Mouse (Mus musculus) lung, adult 2 months (tissue): ENCODE measurements around the gene Apoe.

Source experiments
- CTCF ChIP-seq: fragments of 200-500 bp; IDR thresholded peaks from 2 replicates; pipeline ENCODE4 v1.5.1; 2011; ENCODE audit warnings: mild to moderate bottlenecking, low read length, control low read depth; ENCODE audit not compliant: insufficient read depth
- POLR2A ChIP-seq: fragments of 200-500 bp; IDR thresholded peaks from 2 replicates; pipeline ENCODE4 v1.6.1; 2011; ENCODE audit warnings: low read depth, mild to moderate bottlenecking, control low read depth, low read length, borderline replicate concordance; ENCODE audit errors: extremely low read depth

GRCm38 (mm10) chr7:19682979-19683378, 16.0 kb downstream of the Apoe start:
- TF ChIP-seq CTCF (no peak), POLR2A (no peak)
